Mouse (Mus musculus) mature B cell (primary cell): Measurements from ENCODE around the gene Ppp2r3d.

Source experiments
- in situ Hi-C: fragments of 300-500 bp; cut with MboI; formaldehyde crosslinking; loops from 2 replicates; pipeline ENCODE4 v1.14.3; 2019

The Ppp2r3d gene

GRCm38 (mm10) chr9:124411553-124411952 lies 65.1 kb downstream of the Ppp2r3d start:
- in situ Hi-C loops, result loop anchor here (5.0 kb wide), 1 partner anchor 54 kb away; no protein-coding TSS in a partner anchor

DNA sequence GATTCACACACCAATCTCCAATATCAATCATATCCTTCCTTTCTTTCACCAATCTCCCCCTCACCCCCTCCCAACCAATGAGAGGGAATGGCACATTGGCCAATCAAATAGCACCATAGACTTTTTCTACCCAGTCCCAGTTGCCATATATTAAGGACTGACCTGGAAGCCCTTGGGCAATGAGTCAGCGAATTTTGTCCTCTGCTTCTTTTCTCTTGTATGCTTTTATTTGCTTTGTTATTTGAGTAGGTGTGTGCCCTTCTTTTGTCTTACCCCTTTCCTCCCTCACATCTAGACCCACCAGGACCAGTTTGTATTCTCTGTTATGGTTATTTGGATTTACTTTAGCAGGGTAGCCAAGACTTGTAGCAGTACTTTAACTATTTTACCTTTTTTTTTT lies 68.1 kb downstream of the Ppp2r3d start:
- in situ Hi-C loops, result no loop called here
